Mouse (Mus musculus): ENCODE measurements at regions not wholly inside any gene's neighbourhood (a gene's known extent, or its start where the extent isn't known, plus 50 kb on each side); places are given as distances from the start of the nearest gene placed in this dataset.

DNA sequence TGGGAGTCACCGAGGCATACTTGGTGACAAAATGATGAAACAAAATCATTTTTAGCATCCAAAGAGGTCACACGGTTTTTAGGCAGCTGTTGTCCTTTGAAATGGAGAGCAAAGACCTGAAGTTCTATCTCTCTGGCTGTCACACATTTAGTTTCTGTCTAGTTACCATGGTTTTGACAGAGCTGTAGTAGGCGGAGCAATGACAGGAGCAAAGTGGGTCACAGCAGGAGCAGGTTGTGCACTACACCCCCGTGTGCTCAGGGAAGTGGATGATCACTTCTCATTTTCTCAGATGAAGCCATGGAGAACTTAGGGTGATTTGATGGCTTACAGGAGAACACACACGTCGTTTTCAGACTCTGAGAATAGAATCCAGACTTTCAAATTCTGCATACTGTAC is 621.2 kb upstream of the Klhl29 start:
- TF ChIP-seq CTCF (IDR thresholded peaks at IDR 0.05; ENCODE audit: borderline replicate concordance, insufficient read depth, low read length) (no peak), POLR2A (IDR thresholded peaks at IDR 0.05; ENCODE audit: low read depth, low read length) (no peak)
